Mouse (Mus musculus) hindbrain, embryonic 11.5 days (tissue): Measurements from ENCODE around the gene Cox11. TPM values are rescaled to one million over a fixed set of nuclear protein-coding genes. Genes with fewer than 3 reads are reported as not detected.

Source experiments
- ATAC-seq: fragments of 200-750 bp; cut with Nextera tagmentation; 2 replicates; pipeline ENCODE4 v1.8.0; 2017; ENCODE audit warnings: mild to moderate bottlenecking, moderate TSS enrichment, moderate library complexity; ENCODE audit not compliant: low FRiP score
- DNase-seq: peaks from one replicate; pipeline ENCODE4 v3.0.0-alpha.2; 2015; ENCODE audit warnings: low spot score
- H3K27ac ChIP-seq: fragments of 300-500 bp; sonication (generic); 2 replicates; pipeline ENCODE4 v1.5.1; 2014; ENCODE audit warnings: mild to moderate bottlenecking, low read depth, low read length
- H3K27me3 ChIP-seq: fragments of 300-500 bp; sonication (generic); 2 replicates; pipeline ENCODE4 v1.6.1; 2014; ENCODE audit warnings: mild to moderate bottlenecking, low read length, moderate library complexity, mixed read lengths; ENCODE audit not compliant: control insufficient read depth, insufficient read depth
- H3K36me3 ChIP-seq: fragments of 300-500 bp; sonication (generic); 2 replicates; pipeline ENCODE4 v1.6.1; 2014; ENCODE audit warnings: mild to moderate bottlenecking, low read length, moderate library complexity, mixed read lengths; ENCODE audit not compliant: control insufficient read depth, insufficient read depth
- H3K4me1 ChIP-seq: fragments of 300-500 bp; sonication (generic); replicated peaks from 2 replicates; pipeline ENCODE4 v1.6.1; 2014; ENCODE audit warnings: low read length, mixed read lengths; ENCODE audit not compliant: control insufficient read depth, insufficient read depth
- H3K4me2 ChIP-seq: fragments of 300-500 bp; sonication (generic); replicated peaks from 2 replicates; pipeline ENCODE4 v1.6.1; 2014; ENCODE audit warnings: mild to moderate bottlenecking, low read depth, low read length
- H3K4me3 ChIP-seq: fragments of 300-500 bp; sonication (generic); 2 replicates; pipeline ENCODE4 v1.5.1; 2014; ENCODE audit warnings: low read depth, low read length
- H3K9ac ChIP-seq: fragments of 300-500 bp; sonication (generic); 2 replicates; pipeline ENCODE4 v1.6.1; 2014; ENCODE audit warnings: low read depth, low read length
- H3K9me3 ChIP-seq: fragments of 300-500 bp; sonication (generic); 2 replicates; pipeline ENCODE4 v1.6.1; 2016; ENCODE audit warnings: low read length; ENCODE audit not compliant: control insufficient read depth
- WGBS: fragments of 180-500 bp; shearing (Covaris S2); extraction: QIAGEN DNeasy Blood & Tissue Kit; methylation state at CpG from one replicate; pipeline ENCODE4 v1.1.7; 2014; 5-methylcytosine and 5-hydroxymethylcytosine counted together
- polyA plus RNA-seq: library from polyadenylated mRNA; unstranded; fragments of >200 nt; fragmentation: Nextera tagmentation; extraction: Ambion mirVana; gene quantifications from 2 replicates; pipeline ENCODE4 v1.2.1, GENCODE M21; 2014

Gene Cox11
- polyA plus RNA-seq, 1 experiment from 2014 or later = 26.1 TPM

GRCm38 (mm10) chr11:90623477-90623876 lies 14.5 kb upstream of the Cox11 start:
- ATAC-seq = no peak

DNA sequence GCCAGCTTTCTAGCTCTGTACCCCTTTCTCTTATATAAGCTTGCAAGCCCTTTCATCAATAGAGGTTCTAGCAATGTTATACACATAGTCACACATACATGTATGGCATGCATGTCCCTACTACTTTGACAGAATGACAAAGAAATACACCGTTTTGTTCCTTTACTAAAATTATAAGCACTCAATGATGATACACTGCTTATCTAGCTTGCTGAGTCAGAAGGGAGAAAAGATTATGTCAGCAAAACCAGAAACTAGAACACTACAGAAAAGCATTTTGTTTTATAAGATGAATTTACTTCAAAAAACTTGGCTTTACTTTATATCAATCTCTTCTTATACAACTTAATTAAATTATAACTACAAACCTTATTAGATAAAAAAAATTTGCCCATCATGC lies 12.8 kb upstream of the Cox11 start:
- no peak overlapping the region for H3K27ac ChIP-seq
- H3K4me3 ChIP-seq = no peak overlapping the region
- H3K9ac ChIP-seq = no peak overlapping the region
- H3K27me3 ChIP-seq = no peaks in the 10 kb centered on the region
- H3K4me1 ChIP-seq = no peaks in the 10 kb centered on the region
- no peaks in the 10 kb centered on the region for H3K36me3 ChIP-seq
- no peak overlapping the region for H3K4me2 ChIP-seq
- WGBS = 80% methylated on average over 1 of the region's 1 CpGs
- H3K9me3 ChIP-seq = no peaks in the 10 kb centered on the region
- DNase-seq (no peak), ATAC-seq (no peak)

More at GRCm38 (mm10) chr11:90623477-90623876, 14.5 kb upstream of the Cox11 start:
- DNase-seq = peak; percentile 62
- WGBS = 60% methylated on average over 6 of the region's 6 CpGs
- H3K4me1 ChIP-seq = no peaks in the 10 kb centered on the region
- H3K4me2 ChIP-seq = no peak overlapping the region
- no peak overlapping the region for H3K9ac ChIP-seq
- no peaks in the 10 kb centered on the region for H3K27me3 ChIP-seq
- H3K27ac ChIP-seq = no peak overlapping the region
- H3K9me3 ChIP-seq = no peaks in the 10 kb centered on the region
- H3K4me3 ChIP-seq = no peak overlapping the region
- no peaks in the 10 kb centered on the region for H3K36me3 ChIP-seq

GRCm38 (mm10) chr11:90627751-90628150 lies 10.2 kb upstream of the Cox11 start:
- H3K9me3 ChIP-seq = no peaks in the 10 kb centered on the region
- ATAC-seq (no peak), DNase-seq (no peak)
- no peak overlapping the region for H3K27ac ChIP-seq
- no peaks in the 10 kb centered on the region for H3K4me1 ChIP-seq
- no peak overlapping the region for H3K4me3 ChIP-seq
- H3K27me3 ChIP-seq = no peaks in the 10 kb centered on the region
- H3K4me2 ChIP-seq = no peak overlapping the region
- H3K36me3 ChIP-seq = no peaks in the 10 kb centered on the region
- H3K9ac ChIP-seq = no peak overlapping the region
- 91% methylated on average over 1 of the region's 1 CpGs for WGBS

GRCm38 (mm10) chr11:90632480-90632879 lies 5.5 kb upstream of the Cox11 start:
- Histone ChIP-seq H3K27me3 (no peaks in the 10 kb centered on the region), H3K36me3 (no peaks in the 10 kb centered on the region), H3K27ac (no peak overlapping the region), H3K4me1 (0 out of 2 replicates have a peak, but pooled peaks cover 2% of the 10 kb centered on the region), H3K4me3 (no peak overlapping the region), H3K9me3 (no peaks in the 10 kb centered on the region), H3K4me2 (no peak overlapping the region), H3K9ac (no peak overlapping the region)
- 84% methylated on average over 2 of the region's 2 CpGs for WGBS
- no peak for ATAC-seq
- DNase-seq = no peak

GRCm38 (mm10) chr11:90634661-90635060 lies 3.3 kb upstream of the Cox11 start:
- no peak overlapping the region for H3K4me3 ChIP-seq
- no peak overlapping the region for H3K4me2 ChIP-seq
- no peaks in the 10 kb centered on the region for H3K36me3 ChIP-seq
- no peak for ATAC-seq
- H3K27ac ChIP-seq = no peak overlapping the region
- H3K4me1 ChIP-seq = 0 out of 2 replicates have a peak, but pooled peaks cover 2% of the 10 kb centered on the region
- H3K27me3 ChIP-seq = no peaks in the 10 kb centered on the region
- DNase-seq = no peak
- 93% methylated on average over 3 of the region's 3 CpGs for WGBS
- no peak overlapping the region for H3K9ac ChIP-seq
- no peaks in the 10 kb centered on the region for H3K9me3 ChIP-seq

DNA sequence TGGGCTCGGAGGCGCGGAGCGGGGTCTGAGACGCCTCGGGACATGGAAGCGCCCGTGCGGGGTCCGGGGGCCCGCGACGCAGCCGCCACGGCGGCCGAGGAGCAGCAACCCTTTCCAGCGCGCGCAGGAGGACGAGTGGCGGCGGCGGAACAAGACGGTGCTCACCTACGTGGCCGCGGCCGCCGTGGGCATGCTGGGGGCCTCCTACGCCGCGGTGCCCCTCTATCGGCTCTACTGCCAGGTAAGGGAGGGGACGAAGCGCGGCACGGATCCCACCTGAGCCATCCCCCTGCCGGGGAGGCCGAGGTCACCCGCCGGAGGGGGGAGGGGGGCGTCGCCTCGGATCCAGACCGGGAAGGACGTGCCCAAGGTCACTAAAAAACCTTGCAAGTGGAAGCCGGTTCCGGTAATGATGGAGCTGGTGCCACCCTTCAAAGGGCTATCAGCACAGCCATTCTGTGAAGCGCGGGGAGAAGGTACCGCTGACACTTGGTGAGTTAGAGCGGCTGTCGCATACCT lies 398 bp downstream of the Cox11 start:
- Histone ChIP-seq H3K9ac (peak overlapping the region; percentile 98), H3K4me1 (0 out of 2 replicates have a peak, but pooled peaks cover 2% of the 10 kb centered on the region), H3K4me3 (peak overlapping the region; percentile 97), H3K4me2 (peak overlapping the region; percentile 52), H3K27me3 (no peaks in the 10 kb centered on the region), H3K9me3 (no peaks in the 10 kb centered on the region), H3K27ac (peak overlapping the region; percentile 88), H3K36me3 (no peaks in the 10 kb centered on the region)
- under 1% methylated on average over 43 of the region's 54 CpGs for WGBS
- ATAC-seq = no peak; the same call in 1 of the 2 replicates
- DNase-seq = no peak

- Histone ChIP-seq H3K9me3 (no peaks in the 10 kb centered on the region), H3K27ac (no peak overlapping the region), H3K4me2 (no peak overlapping the region), H3K4me1 (no peaks in the 10 kb centered on the region), H3K27me3 (no peaks in the 10 kb centered on the region), H3K4me3 (no peak overlapping the region), H3K36me3 (0 out of 2 replicates have a peak, but pooled peaks cover 3% of the 10 kb centered on the region), H3K9ac (no peak overlapping the region)
- ATAC-seq = no peak
- no peak for DNase-seq
- 95% methylated on average over 6 of the region's 6 CpGs for WGBS
These were observed 11.8 kb downstream of the Cox11 start for GRCm38 (mm10) chr11:90649777-90650176.

DNA sequence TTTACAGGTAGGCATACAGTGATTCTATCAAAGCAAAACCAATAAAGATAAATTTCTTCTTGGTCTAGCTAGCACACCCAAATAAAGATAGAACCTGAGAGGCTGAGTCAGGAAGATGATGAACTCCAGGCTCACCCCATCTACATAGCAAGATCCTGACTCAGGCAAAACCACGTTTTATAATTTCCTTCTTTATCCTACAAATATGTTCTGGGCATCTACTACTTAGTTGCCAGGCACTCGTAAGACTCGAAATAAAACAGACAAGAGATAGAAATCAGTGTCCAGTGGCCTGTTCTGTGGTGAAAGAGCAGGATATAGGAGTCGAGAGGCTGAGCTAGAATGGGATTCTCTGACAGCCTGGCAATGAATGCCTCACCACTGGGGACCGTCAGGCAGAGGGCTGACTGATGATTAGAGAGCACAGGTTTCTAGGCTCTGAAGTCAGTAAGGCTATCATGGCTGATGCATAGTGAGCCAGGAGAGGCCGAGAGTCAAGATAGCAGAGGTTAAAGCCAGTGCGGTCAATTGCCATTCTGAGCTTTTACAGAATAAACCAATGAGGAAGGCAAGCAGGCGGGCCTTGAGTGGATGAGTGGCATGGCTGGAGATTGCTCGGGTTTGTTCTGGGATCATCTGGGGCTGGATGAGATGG lies 12.4 kb downstream of the Cox11 start:
- H3K4me1 ChIP-seq = no peaks in the 10 kb centered on the region
- H3K27me3 ChIP-seq = no peaks in the 10 kb centered on the region
- no peak overlapping the region for H3K9ac ChIP-seq
- no peak overlapping the region for H3K4me2 ChIP-seq
- H3K9me3 ChIP-seq = no peaks in the 10 kb centered on the region
- 0 out of 2 replicates have a peak, but pooled peaks cover 3% of the 10 kb centered on the region for H3K36me3 ChIP-seq
- H3K4me3 ChIP-seq = no peak overlapping the region
- ATAC-seq (no peak), DNase-seq (no peak)
- WGBS = 84% methylated on average over 9 of the region's 9 CpGs
- no peak overlapping the region for H3K27ac ChIP-seq

DNA sequence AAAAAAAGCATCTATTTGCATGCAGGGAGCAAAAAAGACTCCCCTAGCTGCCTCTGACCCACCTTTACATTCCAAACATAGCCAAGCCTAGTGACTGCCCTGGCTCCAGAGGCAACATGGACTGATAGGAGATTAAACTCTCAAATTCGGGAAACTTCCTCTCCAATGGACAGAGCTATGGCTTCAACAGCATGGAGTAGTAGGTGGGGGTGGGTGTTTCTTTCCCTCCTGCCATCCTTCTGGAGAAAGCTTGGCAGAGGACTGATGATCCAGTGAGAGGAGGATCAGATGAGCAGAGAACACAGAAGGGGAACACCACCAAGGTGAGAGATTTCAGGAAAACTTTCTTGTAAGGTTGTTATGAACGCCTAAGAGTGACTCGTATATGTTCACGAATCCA lies 14.6 kb downstream of the Cox11 start:
- no peak overlapping the region for H3K4me3 ChIP-seq
- H3K27ac ChIP-seq = no peak overlapping the region
- no peak overlapping the region for H3K9ac ChIP-seq
- H3K4me2 ChIP-seq = no peak overlapping the region
- H3K4me1 ChIP-seq = no peaks in the 10 kb centered on the region
- no peaks in the 10 kb centered on the region for H3K9me3 ChIP-seq
- 0 out of 2 replicates have a peak, but pooled peaks cover 3% of the 10 kb centered on the region for H3K36me3 ChIP-seq
- no peaks in the 10 kb centered on the region for H3K27me3 ChIP-seq
- WGBS = 93% methylated on average over 4 of the region's 4 CpGs
- ATAC-seq (no peak), DNase-seq (no peak)
